Mouse (Mus musculus) lung, postnatal 0 days (tissue): ENCODE measurements around the gene Mylk.

Experiments
- CTCF ChIP-seq: IDR thresholded peaks from 2 replicates; pipeline ENCODE4 v1.5.1; 2016; ENCODE audit warnings: antibody characterized with exemption, mild to moderate bottlenecking
- EP300 ChIP-seq: IDR thresholded peaks from 2 replicates; pipeline ENCODE4 v1.6.1; 2016; ENCODE audit warnings: antibody characterized with exemption, mild to moderate bottlenecking, control low read depth

- TF ChIP-seq CTCF = no peak
- TF ChIP-seq EP300 = no peak
Observed at GRCm38 (mm10) chr16:34756991-34757390, 12.0 kb downstream of the Mylk start.
